Mouse (Mus musculus) kidney, adult 9 months (tissue): ENCODE measurements around the gene Sgsh.
A peak's percentile ranks its signal among the peaks of the same experiment; 100 is the strongest.

Experiments used
- DNase-seq: peaks from one replicate; pipeline ENCODE4 v3.0.0; 2022

Gene Sgsh

GRCm38 (mm10) chr11:119375425-119375824 lies 20.1 kb upstream of the Sgsh start:
- no peak for DNase-seq

GRCm38 (mm10) chr11:119363534-119364145 lies 8.3 kb upstream of the Sgsh start:
- DNase-seq: peak; percentile 73

GRCm38 (mm10) chr11:119362769-119363533 lies 7.6 kb upstream of the Sgsh start:
- no peak for DNase-seq

- no peak for DNase-seq
Measured at GRCm38 (mm10) chr11:119359089-119359488, 3.8 kb upstream of the Sgsh start.

- DNase-seq: peak; percentile 52
Measured at GRCm38 (mm10) chr11:119354798-119355442, 416 bp downstream of the Sgsh start.

GRCm38 (mm10) chr11:119353946-119354345 lies 1.4 kb downstream of the Sgsh start:
- DNase-seq: no peak

- DNase-seq: no peak
Measured at GRCm38 (mm10) chr11:119352113-119352512, 3.2 kb downstream of the Sgsh start.

- no peak for DNase-seq
Measured at GRCm38 (mm10) chr11:119347125-119347524, 8.2 kb downstream of the Sgsh start.

GRCm38 (mm10) chr11:119344865-119345264 lies 10.5 kb downstream of the Sgsh start:
- no peak for DNase-seq

GRCm38 (mm10) chr11:119344178-119344577 lies 11.2 kb downstream of the Sgsh start:
- no peak for DNase-seq

GRCm38 (mm10) chr11:119339637-119340036 lies 15.7 kb downstream of the Sgsh start:
- DNase-seq: peak; percentile 83

GRCm38 (mm10) chr11:119339179-119339578 lies 16.2 kb downstream of the Sgsh start:
- DNase-seq: no peak

- DNase-seq: no peak
Measured at GRCm38 (mm10) chr11:119338271-119339059, 16.9 kb downstream of the Sgsh start.

GRCm38 (mm10) chr11:119331970-119332369 lies 23.4 kb downstream of the Sgsh start:
- DNase-seq: no peak

GRCm38 (mm10) chr11:119330592-119330991 lies 24.7 kb downstream of the Sgsh start:
- no peak for DNase-seq

- DNase-seq: no peak
Measured at GRCm38 (mm10) chr11:119325068-119325467, 30.3 kb downstream of the Sgsh start.

GRCm38 (mm10) chr11:119322521-119322920 lies 32.8 kb downstream of the Sgsh start:
- DNase-seq: no peak

- no peak for DNase-seq
Measured at GRCm38 (mm10) chr11:119316720-119317119, 38.6 kb downstream of the Sgsh start.

GRCm38 (mm10) chr11:119314252-119314936 lies 40.9 kb downstream of the Sgsh start:
- DNase-seq: peak; percentile 73

GRCm38 (mm10) chr11:119310621-119311020 lies 44.7 kb downstream of the Sgsh start:
- DNase-seq: no peak

GRCm38 (mm10) chr11:119307916-119308315 lies 47.4 kb downstream of the Sgsh start:
- DNase-seq: no peak

- DNase-seq: no peak
Measured at GRCm38 (mm10) chr11:119307658-119307867, 47.8 kb downstream of the Sgsh start, which contains the start of gene Card14. TSS of gene Card14 (plus strand) at chr11:119307768.
